Mouse (Mus musculus) spleen, adult 18-20 months (tissue): ENCODE measurements around the gene Gja4.
A peak's percentile ranks its signal among the peaks of the same experiment; 100 is the strongest.

Experiments
- DNase-seq, 2 experiments: peaks; one replicate each; pipeline ENCODE4 v3.0.0; 2022; ENCODE audit warnings: mixed read lengths in 2 of 2

Gja4 gene

GRCm38 (mm10) chr4:127323651-127324050 lies 9.8 kb upstream of the Gja4 start:
- DNase-seq, result no peak

GRCm38 (mm10) chr4:127319613-127320012 lies 5.8 kb upstream of the Gja4 start:
- peak in 1 of 2 experiments; percentile 55 for DNase-seq

GRCm38 (mm10) chr4:127317143-127317542 lies 3.3 kb upstream of the Gja4 start:
- DNase-seq, result no peak

- no peak for DNase-seq
These were observed 1.9 kb upstream of the Gja4 start for GRCm38 (mm10) chr4:127315753-127316152.

- DNase-seq, result no peak
These were observed 746 bp upstream of the Gja4 start for GRCm38 (mm10) chr4:127314585-127314984.

GRCm38 (mm10) chr4:127312349-127312748 lies 1.5 kb downstream of the Gja4 start:
- DNase-seq, result no peak

GRCm38 (mm10) chr4:127311561-127311960 lies 2.3 kb downstream of the Gja4 start:
- DNase-seq, result no peak

- DNase-seq, result no peak
These were observed 6.9 kb downstream of the Gja4 start for GRCm38 (mm10) chr4:127306915-127307314.

- no peak for DNase-seq
These were observed 10.0 kb downstream of the Gja4 start for GRCm38 (mm10) chr4:127303796-127304195.

- DNase-seq, result no peak
These were observed 13.3 kb downstream of the Gja4 start for GRCm38 (mm10) chr4:127300503-127300902.

GRCm38 (mm10) chr4:127292631-127293030 lies 21.2 kb downstream of the Gja4 start:
- DNase-seq, result no peak

GRCm38 (mm10) chr4:127289039-127289548 lies 24.7 kb downstream of the Gja4 start:
- no peak for DNase-seq

GRCm38 (mm10) chr4:127286907-127287306 lies 26.9 kb downstream of the Gja4 start:
- no peak for DNase-seq

- DNase-seq, result no peak
These were observed 34.6 kb downstream of the Gja4 start for GRCm38 (mm10) chr4:127279241-127279640.

- DNase-seq, result no peak
These were observed 35.3 kb downstream of the Gja4 start for GRCm38 (mm10) chr4:127278451-127279001.

GRCm38 (mm10) chr4:127264183-127264554 lies 49.7 kb downstream of the Gja4 start:
- no peak for DNase-seq

- DNase-seq, result no peak
These were observed 50.2 kb downstream of the Gja4 start for GRCm38 (mm10) chr4:127263438-127264182.

GRCm38 (mm10) chr4:127261601-127262000 lies 52.2 kb downstream of the Gja4 start:
- no peak for DNase-seq
